Mouse (Mus musculus) limb, embryonic 10.5 days (tissue): ENCODE data around the gene Snx14. TPM values are rescaled to one million over a fixed set of nuclear protein-coding genes. Genes with fewer than 3 reads are reported as not detected.
"Not testable (repeated sequence)": the region's sequence is repeated elsewhere in the genome, so short reads cannot be mapped to it uniquely, and the experiment has no call there.

ENCODE experiments used
- DNase-seq: peaks from one replicate; pipeline ENCODE4 v3.0.0-alpha.2; 2017; ENCODE audit warnings: low spot score
- H3K27ac ChIP-seq: fragments of 300-500 bp; sonication (generic); 2 replicates; pipeline ENCODE4 v1.5.1; 2016; ENCODE audit warnings: mild to moderate bottlenecking
- H3K27me3 ChIP-seq: fragments of 300-500 bp; sonication (generic); 2 replicates; pipeline ENCODE4 v1.6.1; 2016; ENCODE audit warnings: low read depth, mild to moderate bottlenecking; ENCODE audit not compliant: poor library complexity, severe bottlenecking
- H3K36me3 ChIP-seq: fragments of 300-500 bp; sonication (generic); 2 replicates; pipeline ENCODE4 v1.6.1; 2016; ENCODE audit warnings: mild to moderate bottlenecking, moderate library complexity
- H3K4me1 ChIP-seq: fragments of 300-500 bp; sonication (generic); 2 replicates; pipeline ENCODE4 v1.6.1; 2016
- H3K4me3 ChIP-seq: fragments of 300-500 bp; sonication (generic); 2 replicates; pipeline ENCODE4 v1.5.1; 2016; ENCODE audit warnings: mild to moderate bottlenecking, moderate library complexity
- H3K9me3 ChIP-seq: fragments of 300-500 bp; sonication (generic); replicated peaks from 2 replicates; pipeline ENCODE4 v1.6.1; 2016; ENCODE audit warnings: mild to moderate bottlenecking
- WGBS: fragments of 180-500 bp; shearing (Covaris S2); methylation state at CpG from one replicate; pipeline ENCODE4 v1.1.7; 2016; 5-methylcytosine and 5-hydroxymethylcytosine counted together
- polyA plus RNA-seq: library from polyadenylated mRNA; unstranded; fragments of >200 nt; fragmentation: Nextera tagmentation; extraction: Ambion mirVana; gene quantifications from 2 replicates; pipeline ENCODE4 v1.2.1, GENCODE M21; 2016

Snx14 gene
- polyA plus RNA-seq, result 17.6 and 18.9 TPM in 2 replicates

DNA sequence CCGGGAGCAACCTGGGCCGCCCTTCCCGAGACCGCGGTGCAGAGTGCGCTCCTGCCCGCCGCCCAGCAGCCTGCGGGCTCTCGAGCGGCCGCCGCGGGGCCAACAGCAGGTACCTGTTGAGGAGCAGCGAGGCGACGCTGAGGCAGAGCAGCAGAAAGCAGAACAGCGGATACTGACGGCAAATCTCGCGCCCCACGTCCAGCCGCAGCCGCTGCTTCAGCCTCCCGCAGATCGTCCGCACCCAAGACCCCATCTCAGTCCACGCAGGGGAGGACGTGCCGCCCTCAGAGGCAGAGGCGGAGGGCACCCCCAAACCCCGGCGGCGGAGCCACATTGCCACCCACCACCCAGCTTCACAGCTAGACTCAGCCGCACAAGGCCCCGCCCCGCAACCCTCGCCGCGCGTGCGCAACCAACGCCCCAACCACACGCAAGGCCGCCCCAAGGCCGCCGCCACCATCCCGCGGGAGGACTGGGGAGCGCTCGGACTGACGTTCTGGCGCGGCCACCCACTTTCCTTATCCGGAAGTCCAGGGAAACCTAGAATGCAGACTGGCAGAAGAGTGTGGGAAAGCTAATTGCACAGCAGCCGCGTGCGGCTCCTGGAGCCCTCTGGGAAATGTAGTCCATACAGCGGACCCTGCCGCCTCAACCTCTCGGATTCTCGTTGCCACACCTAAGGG, at the start of gene Snx14:
Snx14 (minus strand) TSS at position 404 of the 683 bp plus-strand sequence.
- Histone ChIP-seq H3K4me1 (peaks cover 15% of the 10 kb centered on the region; the same call in 1 of the 2 replicates), H3K27me3 (no peaks in the 10 kb centered on the region), H3K9me3 (no peaks in the 10 kb centered on the region), H3K4me3 (peak within 1 kb of the TSS; percentile 77), H3K27ac (peak within 1 kb of the TSS; percentile 86), H3K36me3 (peaks cover 5% of the 10 kb centered on the region; the same call in 1 of the 2 replicates)
- WGBS, result under 1% methylated on average over 62 of the region's 62 CpGs
- DNase-seq, result peak; percentile 96

DNA sequence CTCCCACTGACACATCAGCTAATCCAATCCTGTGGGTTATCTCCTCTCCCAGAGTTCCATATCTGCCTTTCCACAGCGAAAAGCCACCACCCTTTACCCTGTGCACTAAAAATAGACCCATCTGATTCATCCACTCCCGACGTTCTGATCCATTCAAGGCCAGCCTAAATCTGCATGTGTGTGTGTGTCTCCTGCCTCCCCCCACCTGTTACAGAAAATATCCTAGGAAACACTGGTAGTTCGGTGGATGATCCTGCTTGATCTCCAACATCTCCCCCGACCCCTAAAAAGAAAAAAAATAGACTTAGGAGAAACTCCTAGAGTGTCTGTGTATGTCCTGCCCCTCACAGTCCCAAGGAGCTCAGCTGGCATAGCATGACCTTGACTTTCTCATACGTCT, 45.8 kb upstream of the Snx14 start:
- Histone ChIP-seq H3K27me3 (no peaks in the 10 kb centered on the region), H3K36me3 (peaks cover 8% of the 10 kb centered on the region), H3K27ac (no peak overlapping the region), H3K4me3 (no peak overlapping the region), H3K4me1 (peaks cover 16% of the 10 kb centered on the region), H3K9me3 (no peaks in the 10 kb centered on the region)
- DNase-seq, result no peak
- WGBS, result 62% methylated on average over 6 of the region's 6 CpGs

DNA sequence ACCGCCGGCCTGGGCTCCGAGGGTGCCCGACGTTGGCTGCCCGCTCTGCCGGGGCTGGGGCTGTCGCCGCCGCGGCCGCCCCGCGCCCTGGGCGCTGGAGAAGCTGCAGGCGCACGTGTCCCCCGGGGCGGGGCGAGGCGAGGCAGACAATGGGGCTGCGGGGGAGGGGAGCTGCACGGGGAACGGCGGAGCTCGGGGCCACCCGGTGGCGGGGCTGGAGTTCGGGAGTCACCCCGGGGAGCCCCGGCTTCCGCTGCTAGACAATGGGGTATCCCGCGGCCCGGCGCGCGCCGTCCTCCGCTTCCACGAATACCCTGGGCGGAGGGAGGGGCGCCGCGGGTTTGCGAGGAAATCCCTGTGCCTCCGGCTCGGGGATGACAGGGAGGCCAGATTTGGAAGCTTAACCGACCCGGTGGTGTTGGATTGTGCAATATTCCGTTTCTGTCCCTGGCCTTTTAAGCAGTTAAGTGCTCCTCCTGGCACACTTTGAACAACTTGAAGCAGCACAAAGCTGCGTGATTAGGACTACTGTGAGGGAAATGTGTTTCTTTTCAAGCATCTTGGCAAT, 44.2 kb upstream of the Snx14 start:
- peak overlapping the region; percentile 100 for H3K27ac ChIP-seq
- DNase-seq, result no peak
- no peaks in the 10 kb centered on the region for H3K27me3 ChIP-seq
- no peaks in the 10 kb centered on the region for H3K9me3 ChIP-seq
- 0% methylated on average over 52 of the region's 52 CpGs for WGBS
- peaks cover 24% of the 10 kb centered on the region for H3K36me3 ChIP-seq
- peak overlapping the region; percentile 90 for H3K4me3 ChIP-seq
- H3K4me1 ChIP-seq, result peaks cover 16% of the 10 kb centered on the region

DNA sequence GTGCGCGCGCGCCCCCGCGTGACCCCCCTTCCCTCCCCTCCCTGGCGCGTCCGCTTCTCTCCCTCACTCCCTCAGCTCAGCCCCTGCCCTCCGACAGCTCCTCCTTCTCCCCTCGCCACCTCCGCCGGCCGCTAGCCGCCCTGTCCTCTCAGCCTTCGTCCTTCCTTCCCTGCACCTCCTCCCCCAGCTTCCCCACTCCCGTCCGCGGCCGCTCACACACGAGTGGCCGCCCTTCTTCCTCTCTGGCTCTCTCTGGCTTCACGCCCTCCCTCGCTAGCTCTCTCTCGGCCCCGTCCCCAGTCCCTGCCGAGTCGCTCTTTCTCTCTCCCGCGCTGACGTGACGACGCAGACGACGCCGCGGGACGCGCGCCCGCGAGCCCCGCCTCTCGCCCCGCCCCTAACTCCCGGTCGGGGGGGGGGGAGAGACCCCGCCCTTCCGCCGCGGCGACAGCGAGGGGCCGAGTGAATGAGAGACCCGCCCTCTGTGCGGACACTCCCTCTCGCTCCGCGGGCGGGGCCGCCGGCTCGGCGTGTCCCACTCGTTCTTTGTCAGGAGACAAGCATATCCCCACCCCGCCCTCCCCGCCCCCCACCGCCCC, 43.6 kb upstream of the Snx14 start, which contains the start of gene Syncrip:
Syncrip (minus strand) TSS at position 345 of the 599 bp plus-strand sequence.
- Histone ChIP-seq H3K4me1 (peaks cover 16% of the 10 kb centered on the region), H3K27ac (peak within 1 kb of the TSS; percentile 100), H3K4me3 (peak within 1 kb of the TSS; percentile 90), H3K36me3 (peaks cover 30% of the 10 kb centered on the region)
- not testable (repeated sequence) for H3K9me3 ChIP-seq, H3K27me3 ChIP-seq
- 1% methylated on average over 60 of the region's 68 CpGs for WGBS
- peak; percentile 99 for DNase-seq

DNA sequence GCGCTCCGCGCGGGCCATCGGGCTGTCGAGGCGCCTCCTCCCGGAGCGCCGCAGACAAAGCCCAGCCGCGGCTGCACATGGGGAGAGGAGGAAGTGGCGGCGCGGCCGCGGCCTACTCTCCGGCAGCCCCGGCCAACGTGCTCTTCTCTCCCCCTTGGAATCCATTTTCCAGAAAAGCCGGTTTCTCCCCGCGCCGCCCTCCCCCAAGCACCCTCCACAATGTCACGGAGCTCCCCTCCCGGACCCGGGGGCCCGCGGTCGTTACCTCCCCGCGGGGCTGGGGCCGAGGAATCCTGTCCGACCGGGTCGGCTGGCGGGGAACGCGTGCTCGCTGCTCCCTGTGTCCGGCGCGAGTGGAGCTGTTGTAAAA, 43.0 kb upstream of the Snx14 start:
- peak; percentile 78 for DNase-seq
- Histone ChIP-seq H3K4me3 (peak overlapping the region; percentile 90), H3K36me3 (peaks cover 36% of the 10 kb centered on the region), H3K27me3 (no peaks in the 10 kb centered on the region), H3K27ac (peak overlapping the region; percentile 100), H3K4me1 (peaks cover 16% of the 10 kb centered on the region), H3K9me3 (no peaks in the 10 kb centered on the region)
- WGBS, result under 1% methylated on average over 43 of the region's 43 CpGs

DNA sequence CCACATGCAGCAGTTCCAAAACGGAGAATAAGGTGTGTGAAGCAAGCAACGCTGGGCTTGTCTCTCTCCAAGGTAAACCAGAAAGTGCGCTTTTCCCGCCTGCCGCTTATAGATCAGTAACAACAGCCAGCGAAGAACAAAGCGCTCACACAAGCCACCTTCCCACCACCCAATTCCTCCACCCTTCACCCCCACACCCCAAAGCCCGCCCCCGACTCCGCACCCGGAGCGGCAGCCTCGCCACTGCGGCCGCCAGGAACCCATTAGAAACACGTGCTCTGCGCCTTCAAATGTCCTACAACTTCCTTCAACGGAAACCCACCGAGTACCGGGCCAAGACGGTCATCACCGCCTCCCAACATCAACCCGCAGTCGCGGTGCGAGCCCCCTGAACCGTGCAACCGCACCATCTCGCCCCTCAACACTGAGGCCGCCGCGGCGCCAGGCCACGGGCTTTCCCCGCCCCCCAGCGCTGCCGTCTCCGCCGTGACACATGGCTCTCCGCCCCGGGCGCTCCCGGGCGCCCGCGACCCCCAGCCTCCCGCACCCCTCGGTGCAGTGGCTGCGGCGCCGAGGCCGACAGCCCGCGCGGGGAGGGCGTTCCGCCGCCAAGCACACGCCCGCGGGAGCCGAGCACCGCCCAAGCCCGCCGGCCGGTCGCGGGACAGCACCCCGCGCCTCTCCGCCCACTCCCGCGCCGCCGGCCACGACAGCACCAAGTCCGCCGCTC, 42.5 kb upstream of the Snx14 start:
- Histone ChIP-seq H3K27ac (peak overlapping the region; percentile 100), H3K36me3 (peaks cover 41% of the 10 kb centered on the region), H3K4me3 (peak overlapping the region; percentile 90), H3K9me3 (no peaks in the 10 kb centered on the region), H3K27me3 (no peaks in the 10 kb centered on the region), H3K4me1 (peaks cover 16% of the 10 kb centered on the region)
- WGBS, result under 1% methylated on average over 78 of the region's 78 CpGs
- peak; percentile 63 for DNase-seq

DNA sequence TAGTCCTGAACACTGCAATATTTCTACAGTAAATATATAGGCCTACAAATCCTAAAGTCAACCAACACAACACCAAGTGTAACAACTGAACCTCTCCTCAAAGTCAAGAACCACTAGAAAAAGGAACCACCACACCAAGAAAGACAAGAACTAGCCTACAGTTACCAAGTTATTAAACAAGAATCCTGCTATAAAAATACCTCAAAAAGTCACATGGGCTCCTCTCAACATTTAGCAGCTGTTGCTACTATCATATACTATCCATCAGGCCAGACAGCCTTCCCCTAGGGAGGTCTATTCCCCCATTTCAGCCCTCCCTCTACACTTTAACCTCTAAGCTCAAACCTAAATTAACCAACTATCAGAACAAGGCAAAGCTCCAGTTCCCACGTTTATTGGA, 41.4 kb upstream of the Snx14 start:
- H3K36me3 ChIP-seq, result peaks cover 52% of the 10 kb centered on the region
- no peak overlapping the region for H3K27ac ChIP-seq
- H3K4me3 ChIP-seq, result peak overlapping the region; percentile 90
- H3K4me1 ChIP-seq, result peaks cover 16% of the 10 kb centered on the region
- DNase-seq, result no peak
- H3K27me3 ChIP-seq, result no peaks in the 10 kb centered on the region
- H3K9me3 ChIP-seq, result no peaks in the 10 kb centered on the region
- WGBS, result 19% methylated on average over 1 of the region's 1 CpGs

DNA sequence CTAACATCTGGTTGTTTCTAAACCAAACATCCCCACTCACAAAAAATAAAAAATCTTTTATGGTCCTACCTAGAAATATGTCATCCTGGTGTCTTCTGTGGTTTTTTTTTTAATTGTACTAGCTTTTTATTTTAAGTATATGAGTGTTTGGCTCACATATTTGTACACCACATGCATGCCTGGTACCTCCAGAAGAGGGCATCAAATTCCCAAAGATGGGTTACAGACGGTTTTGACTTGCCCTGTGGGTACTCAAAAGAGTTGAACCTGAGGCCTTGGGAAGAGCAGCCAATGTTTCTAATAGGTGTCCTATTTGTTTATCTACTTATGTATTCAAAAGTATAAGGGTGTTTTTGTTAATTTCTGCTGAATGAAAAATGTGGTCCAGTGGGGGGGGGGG, 37.4 kb upstream of the Snx14 start:
- Histone ChIP-seq H3K9me3 (no peaks in the 10 kb centered on the region), H3K4me3 (no peak overlapping the region), H3K27ac (no peak overlapping the region), H3K27me3 (no peaks in the 10 kb centered on the region), H3K36me3 (peaks cover 92% of the 10 kb centered on the region), H3K4me1 (peaks cover 6% of the 10 kb centered on the region; the same call in 1 of the 2 replicates)
- WGBS, result 75% methylated on average over 1 of the region's 1 CpGs
- no peak for DNase-seq

DNA sequence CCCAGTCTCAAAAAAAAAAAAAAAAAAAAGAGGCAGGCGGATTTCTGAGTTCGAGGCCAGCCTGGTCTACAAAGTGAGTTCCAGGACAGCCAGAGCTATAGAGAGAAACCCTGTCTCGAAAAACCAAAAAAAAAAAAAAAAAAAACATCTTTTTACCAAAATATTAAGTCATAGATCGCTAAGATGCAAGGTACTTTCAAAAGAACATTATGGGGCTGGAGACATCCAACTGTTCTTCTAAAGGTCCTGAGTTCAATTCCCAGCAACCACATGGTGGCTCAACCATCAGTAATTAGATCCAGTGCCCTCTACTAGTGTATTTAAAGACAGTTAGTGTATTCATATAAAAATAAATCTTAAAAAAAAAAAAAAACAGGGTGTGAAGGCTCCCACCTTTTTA, 22.3 kb upstream of the Snx14 start:
- not testable (repeated sequence) for H3K4me3 ChIP-seq, H3K27ac ChIP-seq, H3K4me1 ChIP-seq, H3K9me3 ChIP-seq, DNase-seq, H3K27me3 ChIP-seq
- 87% methylated on average over 3 of the region's 4 CpGs for WGBS
- peaks cover 99% of the 10 kb centered on the region for H3K36me3 ChIP-seq

DNA sequence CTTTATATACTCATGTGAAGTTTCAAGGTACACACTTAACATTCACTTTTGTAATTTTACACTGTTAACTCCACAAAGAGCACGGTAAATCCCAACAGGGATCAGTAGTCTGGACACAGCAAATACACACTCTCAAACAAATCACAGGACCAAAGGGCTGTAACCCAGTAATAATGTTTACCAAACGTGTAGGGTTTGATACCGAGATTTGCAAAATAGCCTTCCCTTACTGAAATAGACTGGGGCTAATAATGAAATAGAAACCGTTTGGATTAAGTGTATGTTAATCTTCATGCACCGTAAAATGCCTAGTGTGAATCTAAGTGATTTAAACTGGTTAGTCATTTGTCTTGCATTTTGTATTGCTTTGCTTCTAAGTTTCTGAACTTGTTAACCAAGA, 1.2 kb upstream of the Snx14 start:
- 34% methylated on average over 5 of the region's 5 CpGs for WGBS
- H3K4me3 ChIP-seq, result peak overlapping the region; percentile 77; the same call in 1 of the 2 replicates

DNA sequence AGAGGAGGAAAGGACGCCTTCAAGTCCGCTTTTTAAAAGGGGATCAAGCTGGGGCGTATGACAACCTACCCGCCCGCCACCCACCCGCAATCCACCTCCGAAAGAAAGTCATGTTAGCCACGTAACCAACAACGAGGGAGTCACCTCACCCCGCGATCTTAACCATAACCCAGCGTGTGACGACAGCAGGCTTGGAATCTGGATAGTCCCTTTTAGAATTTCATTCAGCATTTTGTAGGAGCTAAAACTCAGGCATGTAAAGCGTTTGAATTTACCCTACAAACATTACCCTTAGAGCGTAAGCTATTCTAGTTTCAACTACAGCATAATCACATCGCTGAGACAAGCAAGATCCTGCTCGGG, 461 bp upstream of the Snx14 start:
- Histone ChIP-seq H3K36me3 (peaks cover 8% of the 10 kb centered on the region; the same call in 1 of the 2 replicates), H3K4me1 (peaks cover 15% of the 10 kb centered on the region; the same call in 1 of the 2 replicates), H3K4me3 (peak overlapping the region; percentile 77), H3K27ac (peak overlapping the region; percentile 86), H3K9me3 (no peaks in the 10 kb centered on the region), H3K27me3 (no peaks in the 10 kb centered on the region)
- DNase-seq, result no peak
- 2% methylated on average over 17 of the region's 17 CpGs for WGBS

More for the DNA sequence above, 1.2 kb upstream of the Snx14 start:
- no peak overlapping the region for H3K27ac ChIP-seq
- peaks cover 16% of the 10 kb centered on the region for H3K36me3 ChIP-seq
- no peaks in the 10 kb centered on the region for H3K27me3 ChIP-seq
- no peak for DNase-seq
- no peaks in the 10 kb centered on the region for H3K9me3 ChIP-seq
- peaks cover 15% of the 10 kb centered on the region; the same call in 1 of the 2 replicates for H3K4me1 ChIP-seq

DNA sequence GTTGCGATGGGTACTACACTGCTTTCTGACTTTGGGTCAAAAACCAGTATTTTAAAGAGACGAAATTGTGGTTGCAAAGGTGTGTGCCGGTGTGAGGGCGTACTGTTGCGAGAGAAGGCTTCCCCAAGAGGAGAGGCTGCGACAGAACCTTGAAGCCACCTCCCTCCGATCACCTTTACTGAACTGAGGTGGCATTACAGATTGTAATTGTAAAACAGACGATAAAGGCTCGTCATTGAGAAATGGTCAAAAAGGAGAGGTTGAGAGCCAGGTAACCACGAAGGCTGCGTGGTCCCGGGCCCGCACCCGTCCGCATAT, 562 bp downstream of the Snx14 start:
- no peak for DNase-seq
- WGBS, result 2% methylated on average over 15 of the region's 15 CpGs

More for the DNA sequence above, 562 bp downstream of the Snx14 start:
- H3K9me3 ChIP-seq, result no peaks in the 10 kb centered on the region
- peaks cover 15% of the 10 kb centered on the region; the same call in 1 of the 2 replicates for H3K4me1 ChIP-seq
- H3K27ac ChIP-seq, result peak overlapping the region; percentile 86
- no peaks in the 10 kb centered on the region for H3K27me3 ChIP-seq
- peak overlapping the region; percentile 77 for H3K4me3 ChIP-seq
- peaks cover 5% of the 10 kb centered on the region; the same call in 1 of the 2 replicates for H3K36me3 ChIP-seq
